Mouse (Mus musculus) CH12.LX (cell line): ENCODE data around the gene Gm45213.

Experiments
- CTCF ChIP-seq, 2 experiments: IDR thresholded peaks in 1 of 2; conservative IDR thresholded peaks in 1 of 2; 2 replicates each; pipeline ENCODE4 v1.5.1; 2011 to 2012; ENCODE audit warnings: low read depth in 2 of 2, low read length in 2 of 2, improper control_type of control experiment in 1 of 2, inconsistent platforms in 1 of 2, mild to moderate bottlenecking in 1 of 2, moderate library complexity in 1 of 2
- EP300 ChIP-seq: IDR thresholded peaks from 2 replicates; pipeline ENCODE4 v1.6.1; 2011; ENCODE audit warnings: low read length, improper control_type of control experiment
- HCFC1 ChIP-seq: IDR thresholded peaks from 2 replicates; pipeline ENCODE4 v1.6.1; 2012; ENCODE audit warnings: low read depth, mild to moderate bottlenecking, inconsistent platforms, low read length, improper control_type of control experiment
- MAX ChIP-seq: IDR thresholded peaks from 2 replicates; pipeline ENCODE4 v1.6.1; 2011; ENCODE audit warnings: low read length, improper control_type of control experiment
- MAZ ChIP-seq: IDR thresholded peaks from 2 replicates; pipeline ENCODE4 v1.6.1; 2012; ENCODE audit warnings: low read depth, mild to moderate bottlenecking, inconsistent platforms, low read length, improper control_type of control experiment, moderate library complexity
- MEF2A ChIP-seq: IDR thresholded peaks from 2 replicates; pipeline ENCODE4 v1.6.1; 2014; ENCODE audit warnings: low read depth, mild to moderate bottlenecking, inconsistent platforms, low read length, improper control_type of control experiment, borderline replicate concordance
- NELFE ChIP-seq: IDR thresholded peaks from 2 replicates; pipeline ENCODE4 v1.6.1; 2011; ENCODE audit warnings: low read depth, low read length, improper control_type of control experiment
- NRF1 ChIP-seq: IDR thresholded peaks from 2 replicates; pipeline ENCODE4 v1.6.1; 2014; ENCODE audit warnings: low read depth, mild to moderate bottlenecking, inconsistent platforms, low read length, improper control_type of control experiment, moderate library complexity
- POLR2A ChIP-seq: IDR thresholded peaks from 2 replicates; pipeline ENCODE4 v1.6.1; 2011; ENCODE audit warnings: low read depth, mild to moderate bottlenecking, improper control_type of control experiment, low read length
- TCF12 ChIP-seq: IDR thresholded peaks from 2 replicates; pipeline ENCODE4 v1.6.1; 2014; ENCODE audit warnings: low read depth, mild to moderate bottlenecking, inconsistent platforms, low read length, improper control_type of control experiment
- USF1 ChIP-seq: IDR thresholded peaks from 2 replicates; pipeline ENCODE4 v1.6.1; 2014; ENCODE audit warnings: low read depth, mild to moderate bottlenecking, inconsistent platforms, low read length, improper control_type of control experiment
- ZC3H11A ChIP-seq: IDR thresholded peaks from 2 replicates; pipeline ENCODE4 v1.6.1; 2012; ENCODE audit warnings: low read depth, mild to moderate bottlenecking, inconsistent platforms, low read length, improper control_type of control experiment

DNA sequence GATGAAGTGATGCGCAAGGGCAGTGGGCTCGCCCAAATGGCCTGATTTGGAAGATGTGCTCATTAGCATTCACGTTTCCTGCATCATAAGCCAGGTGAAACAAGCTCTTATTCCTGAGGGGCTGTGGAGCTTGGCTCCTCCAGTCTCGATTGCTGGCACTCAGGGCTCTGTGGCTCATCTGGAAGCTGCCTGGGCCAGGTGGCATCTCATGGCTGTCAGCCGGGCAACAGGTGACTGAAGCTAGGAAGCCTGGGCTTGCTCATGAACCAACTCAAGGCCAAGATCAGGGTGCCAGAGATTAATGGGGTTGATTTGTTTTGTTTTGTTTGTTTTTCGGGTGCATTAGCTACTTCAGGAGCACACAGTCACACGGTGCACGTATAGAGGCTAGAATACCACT, 49.3 kb downstream of the Gm45213 start:
- TF ChIP-seq CTCF (conservative IDR thresholded peaks at IDR 0.05 in 1 of 2, IDR thresholded peaks at IDR 0.05 in 1 of 2; ENCODE audit: low read depth in 2 of 2, low read length in 2 of 2) = no peak
- no peak for TF ChIP-seq NRF1
- TF ChIP-seq MAZ = no peak
- no peak for TF ChIP-seq MAX
- no peak for TF ChIP-seq ZC3H11A
- TF ChIP-seq POLR2A = no peak
- no peak for TF ChIP-seq MEF2A
- TF ChIP-seq NELFE = no peak
- TF ChIP-seq TCF12 = no peak
- no peak for TF ChIP-seq HCFC1
- TF ChIP-seq EP300 = no peak
- TF ChIP-seq USF1 = no peak
